Mouse (Mus musculus) cortical plate, adult 2 months (tissue): ENCODE measurements around the gene Zfp13.

Experiments
- CTCF ChIP-seq: fragments of 200-500 bp; IDR thresholded peaks from 2 replicates; pipeline ENCODE4 v1.5.1; 2011; ENCODE audit warnings: mild to moderate bottlenecking, control low read depth, low read length; ENCODE audit not compliant: insufficient read depth; ENCODE audit errors: extremely low read depth
- POLR2A ChIP-seq: fragments of 200-500 bp; IDR thresholded peaks from 2 replicates; pipeline ENCODE4 v1.6.1; 2011; ENCODE audit warnings: mild to moderate bottlenecking, low read length, control low read depth; ENCODE audit not compliant: insufficient read depth; ENCODE audit errors: extremely low read depth

DNA sequence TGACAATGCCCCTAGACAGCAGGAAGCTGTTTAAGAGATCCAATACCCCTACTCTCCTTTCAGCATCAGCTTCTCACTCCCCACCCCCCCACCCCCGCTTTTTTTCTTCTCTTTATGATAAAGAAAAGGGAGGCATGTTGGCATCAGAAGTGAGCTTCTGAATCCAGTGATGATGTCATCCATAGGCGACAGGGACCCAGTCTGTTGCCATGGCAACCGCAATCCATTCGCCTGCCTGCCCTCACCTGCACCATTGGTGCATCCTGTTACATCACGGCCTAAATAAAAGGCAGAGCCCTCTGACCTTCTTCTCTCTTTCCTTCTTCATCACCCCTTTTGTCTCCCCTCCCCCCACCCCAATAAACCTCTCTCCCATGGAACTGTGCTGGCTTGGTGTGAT, 30.9 kb downstream of the Zfp13 start:
- no peak for TF ChIP-seq CTCF
- TF ChIP-seq POLR2A, result no peak
